Mouse (Mus musculus): ENCODE measurements at regions not wholly inside any gene's neighbourhood (a gene's known extent, or its start where the extent isn't known, plus 50 kb on each side); places are given as distances from the start of the nearest gene placed in this dataset.

GRCm38 (mm10) chr6:94772868-94773603 lies 73.1 kb upstream of the Lrig1 start:
- DNase-seq (ENCODE audit: low read depth, low spot score), result no peak

GRCm38 (mm10) chr6:94772391-94772790 lies 72.4 kb upstream of the Lrig1 start:
- no peak for DNase-seq (ENCODE audit: low read depth, low spot score)

GRCm38 (mm10) chr6:94768230-94768629 lies 68.3 kb upstream of the Lrig1 start:
- DNase-seq (ENCODE audit: low read depth, low spot score), result no peak

- no peak for DNase-seq (ENCODE audit: low read depth, low spot score)
Observed at GRCm38 (mm10) chr6:94765724-94766123, 65.8 kb upstream of the Lrig1 start.

GRCm38 (mm10) chr6:94761341-94761740 lies 61.4 kb upstream of the Lrig1 start:
- no peak for DNase-seq (ENCODE audit: low read depth, low spot score)

- no peak for DNase-seq (ENCODE audit: low read depth, low spot score)
Observed at GRCm38 (mm10) chr6:94760629-94761111, 60.7 kb upstream of the Lrig1 start.

GRCm38 (mm10) chr6:94759649-94760048 lies 59.7 kb upstream of the Lrig1 start:
- no peak for DNase-seq (ENCODE audit: low read depth, low spot score)

GRCm38 (mm10) chr6:94756006-94756405 lies 56.0 kb upstream of the Lrig1 start:
- DNase-seq (ENCODE audit: low read depth, low spot score), result no peak

- no peak for DNase-seq (ENCODE audit: low read depth, low spot score)
Observed at GRCm38 (mm10) chr6:94755297-94755831, 55.4 kb upstream of the Lrig1 start.

GRCm38 (mm10) chr6:94754522-94754921 lies 54.6 kb upstream of the Lrig1 start:
- no peak for DNase-seq (ENCODE audit: low read depth, low spot score)

GRCm38 (mm10) chr6:94751101-94751440 lies 51.1 kb upstream of the Lrig1 start:
- DNase-seq (ENCODE audit: low read depth, low spot score), result no peak

GRCm38 (mm10) chr6:94750228-94751100 lies 50.5 kb upstream of the Lrig1 start:
- DNase-seq (ENCODE audit: low read depth, low spot score), result no peak
